Mouse (Mus musculus) kidney, postnatal 4 days (tissue): ENCODE results near the gene Hsf4.

ENCODE experiments used
- DNase-seq, 2 experiments: peaks; one replicate each; pipeline ENCODE4 v3.0.0; 2021; ENCODE audit warnings: mixed read lengths in 2 of 2

The Hsf4 gene

DNA sequence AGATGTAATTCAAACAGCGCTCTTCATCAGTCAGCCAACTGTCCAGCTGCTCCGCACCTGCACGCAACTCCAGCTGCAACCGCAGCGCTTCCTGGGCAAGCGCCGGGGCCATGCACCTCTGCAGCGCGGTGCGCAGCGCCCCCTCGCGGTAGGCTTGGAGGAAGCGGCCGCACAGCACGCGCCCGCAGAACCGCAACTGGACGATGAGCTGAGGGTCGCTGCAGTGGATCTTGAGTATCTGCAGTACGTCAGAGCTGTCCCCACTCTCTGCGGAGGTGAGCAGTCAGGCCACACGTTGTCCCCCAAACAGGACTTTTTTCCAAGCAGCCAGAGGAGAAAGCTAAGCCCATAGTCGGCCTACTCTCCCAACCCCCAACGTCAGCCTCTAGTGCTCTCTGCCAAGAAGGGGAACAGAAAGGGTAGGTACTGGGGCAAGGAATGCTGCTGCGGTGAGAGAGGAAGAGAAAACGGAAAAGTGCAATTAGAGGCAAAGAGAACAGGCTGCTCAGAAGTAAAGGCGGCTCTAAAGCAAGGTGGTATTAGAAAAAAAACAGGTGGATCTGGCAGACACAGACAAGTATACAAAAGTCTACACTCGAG lies 9.8 kb upstream of the Hsf4 start:
- DNase-seq = peak; percentile 87 to 89

DNA sequence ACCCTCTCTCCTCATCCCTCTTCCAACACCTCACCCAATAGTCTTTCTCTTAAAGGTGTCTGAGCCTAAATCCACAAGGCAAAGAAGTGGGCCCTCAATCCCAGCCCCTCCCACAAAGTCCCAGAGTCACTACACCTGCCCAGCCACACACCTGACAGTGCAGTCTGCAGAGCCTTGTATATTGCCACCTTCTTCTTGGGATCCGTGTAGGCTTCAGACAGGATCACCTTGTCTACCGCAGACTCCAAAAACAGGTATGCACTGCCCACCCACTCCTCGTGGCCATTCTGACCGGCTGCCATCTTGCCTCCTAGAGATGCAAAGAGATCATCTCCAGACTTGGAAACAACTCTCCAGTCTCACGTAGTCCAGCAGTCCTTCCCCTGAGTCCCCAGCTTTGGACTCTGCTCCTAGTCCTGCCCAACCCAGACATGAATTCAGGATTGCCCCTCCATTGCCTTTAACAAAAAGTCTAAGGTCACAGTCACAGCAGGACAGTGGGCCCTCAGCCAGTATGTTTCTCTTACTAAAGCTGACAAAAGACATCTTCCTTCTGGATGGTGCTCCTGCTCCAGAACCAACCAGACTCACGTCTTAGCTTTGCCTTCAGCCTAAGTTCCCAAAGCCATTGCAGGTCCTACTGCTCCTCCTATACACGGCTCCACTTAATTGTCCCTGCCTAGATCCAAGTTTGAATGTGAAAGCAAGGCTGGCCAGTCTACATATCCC lies 9.1 kb upstream of the Hsf4 start:
- DNase-seq = no peak

DNA sequence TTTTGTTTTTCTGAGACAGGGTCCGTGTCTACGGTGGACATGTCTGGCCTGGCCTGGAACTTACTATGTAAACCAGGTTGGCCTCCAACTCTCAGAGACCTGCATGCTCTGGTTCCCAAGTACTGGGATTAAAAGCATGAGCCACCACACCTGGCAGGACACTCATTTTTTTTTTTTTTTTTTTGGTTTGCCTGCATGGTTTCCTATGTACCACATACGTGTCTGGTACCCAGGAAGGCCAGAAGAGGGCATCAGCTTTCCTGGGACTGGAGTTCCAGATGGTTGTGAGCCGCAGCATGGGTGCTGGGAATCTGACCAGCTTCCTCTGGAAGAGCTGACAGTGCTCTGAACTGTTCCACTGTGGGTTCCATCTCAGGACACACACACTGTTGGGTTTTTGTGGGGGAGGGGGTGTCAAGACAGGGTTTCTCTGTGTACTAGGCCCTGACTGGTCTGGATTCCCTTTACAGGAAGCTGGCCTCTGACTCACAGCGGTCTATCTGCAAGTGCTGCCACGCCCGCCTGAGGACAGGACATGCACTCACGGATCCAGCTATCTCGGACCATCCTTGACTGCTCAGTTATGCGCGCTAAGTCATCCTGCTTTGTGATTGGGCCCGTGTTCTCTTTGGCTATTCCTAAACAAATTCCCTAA lies 8.1 kb upstream of the Hsf4 start:
- no peak for DNase-seq

DNA sequence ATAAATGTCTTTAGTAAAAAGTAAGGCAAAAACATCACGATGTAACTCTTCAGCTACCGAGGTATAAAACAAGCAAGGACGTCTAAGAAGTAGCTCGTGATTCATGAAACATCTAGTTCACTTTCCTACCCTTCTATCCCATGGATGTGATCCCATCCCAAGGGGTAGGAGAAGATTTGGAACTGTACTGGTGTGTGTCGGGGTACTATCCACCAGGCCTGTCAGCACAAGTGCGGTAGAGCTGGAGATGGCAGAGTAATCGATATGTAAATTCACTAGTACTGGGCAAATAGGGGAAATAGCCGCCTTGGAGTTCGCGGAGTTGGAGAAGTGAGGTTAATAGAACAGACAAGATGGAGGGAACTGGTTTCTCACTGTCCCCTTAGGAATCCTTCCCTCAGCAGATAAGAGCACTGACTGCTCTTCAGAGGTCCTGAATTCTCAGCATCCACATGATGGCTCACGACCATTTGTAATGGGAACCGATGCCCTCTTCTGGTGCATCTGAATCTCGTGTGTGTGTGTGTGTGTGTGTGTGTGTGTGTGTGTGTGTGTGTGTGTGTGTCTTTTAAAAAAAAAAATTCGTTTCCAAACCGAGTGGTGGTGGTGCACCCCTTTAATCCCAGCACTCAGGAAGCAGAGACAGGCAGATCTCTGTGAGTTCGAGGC lies 6.2 kb upstream of the Hsf4 start:
- DNase-seq = no peak

DNA sequence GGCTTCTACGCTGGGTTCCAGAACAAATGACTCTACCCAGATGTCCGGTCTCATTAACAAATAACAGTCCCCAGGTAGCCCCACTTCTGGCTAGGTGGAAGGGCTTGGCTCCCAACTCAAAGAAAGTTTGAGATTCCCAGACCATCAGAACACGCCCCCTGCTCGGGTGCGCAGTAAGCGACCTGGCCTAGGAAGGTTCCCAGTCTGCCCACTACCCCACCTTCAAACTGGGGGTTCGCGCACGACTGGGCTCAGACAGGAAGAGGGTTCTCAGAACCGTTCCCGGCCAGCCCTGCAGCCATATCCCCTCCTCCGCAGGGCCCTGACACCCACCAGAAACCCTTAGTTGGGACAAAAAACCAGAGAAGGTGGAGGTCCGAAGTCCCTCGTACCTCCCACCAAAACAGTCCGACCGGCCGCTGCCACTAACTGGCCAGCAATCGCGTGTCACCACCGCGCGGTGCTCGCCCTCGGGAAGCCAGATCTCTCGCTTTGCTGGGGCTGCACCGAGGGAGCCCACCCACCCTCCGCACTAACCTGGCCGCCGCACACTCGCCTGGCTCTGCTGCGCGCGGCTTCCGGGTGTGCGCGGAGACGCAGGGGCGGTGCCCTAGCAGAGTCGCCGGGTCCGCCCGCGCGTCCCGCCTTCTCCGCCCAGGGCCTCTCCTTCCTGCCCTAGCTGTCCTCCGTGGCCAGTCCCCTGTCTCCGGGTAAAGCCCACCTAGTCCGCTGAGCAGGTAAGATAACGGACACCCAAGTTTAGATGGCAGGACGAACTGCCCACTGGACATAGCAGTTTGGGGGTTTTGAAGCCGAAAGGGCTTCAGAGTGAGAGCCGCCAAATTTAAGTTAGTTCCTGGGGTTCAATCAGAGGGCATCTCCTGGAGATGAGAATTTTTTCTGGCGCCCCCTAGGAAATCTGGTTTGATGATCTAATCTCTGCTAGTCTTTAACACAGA lies 5.3 kb upstream of the Hsf4 start, which contains the start of the genes Tradd and Fbxl8:
Tradd (minus strand) TSS at position 586 of the 959 bp plus-strand sequence.
Fbxl8 (plus strand) TSS at position 625 of the 959 bp plus-strand sequence.
- DNase-seq = peak; percentile 81 to 86

DNA sequence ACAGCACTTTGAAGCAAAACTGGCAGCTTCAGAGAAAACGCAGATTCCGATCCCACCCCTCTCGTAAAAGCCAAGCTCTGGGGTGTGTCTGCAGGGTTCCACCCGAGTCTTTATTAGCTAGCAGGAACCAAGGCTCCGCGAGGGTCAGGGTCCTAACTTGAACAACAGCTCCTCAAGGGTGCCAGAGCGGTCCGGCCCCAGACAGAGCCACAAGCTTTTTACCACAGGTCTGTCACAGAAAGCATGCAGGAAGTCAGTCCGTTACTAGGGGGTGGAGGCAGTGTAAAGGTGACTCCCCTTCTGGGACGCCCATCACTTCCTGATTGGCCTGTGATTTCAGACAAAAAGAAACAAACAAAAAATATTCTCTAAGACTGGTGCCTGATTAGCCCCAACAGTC lies 4.5 kb upstream of the Hsf4 start:
- DNase-seq = peak in 1 of 2 experiments; percentile 38

DNA sequence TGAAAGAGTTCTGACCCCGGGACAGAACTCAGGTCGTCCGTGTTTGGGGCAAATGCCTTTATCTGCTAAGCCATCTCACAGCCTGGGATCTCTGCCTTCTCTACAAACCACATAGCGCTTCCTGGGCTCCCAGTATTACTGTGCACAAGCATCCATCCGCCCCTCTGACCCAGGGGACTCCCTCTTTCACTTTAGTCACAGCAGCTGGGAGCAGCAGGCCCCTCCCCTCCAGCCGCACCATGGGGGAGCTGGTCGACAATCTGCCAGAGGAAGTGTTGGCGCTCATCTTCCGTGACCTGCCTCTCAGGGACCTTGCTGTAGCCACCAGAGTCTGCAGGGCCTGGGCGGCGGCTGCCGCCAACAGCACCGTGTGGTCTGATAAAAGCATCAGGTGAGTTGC lies 2.8 kb upstream of the Hsf4 start:
- DNase-seq = no peak

DNA sequence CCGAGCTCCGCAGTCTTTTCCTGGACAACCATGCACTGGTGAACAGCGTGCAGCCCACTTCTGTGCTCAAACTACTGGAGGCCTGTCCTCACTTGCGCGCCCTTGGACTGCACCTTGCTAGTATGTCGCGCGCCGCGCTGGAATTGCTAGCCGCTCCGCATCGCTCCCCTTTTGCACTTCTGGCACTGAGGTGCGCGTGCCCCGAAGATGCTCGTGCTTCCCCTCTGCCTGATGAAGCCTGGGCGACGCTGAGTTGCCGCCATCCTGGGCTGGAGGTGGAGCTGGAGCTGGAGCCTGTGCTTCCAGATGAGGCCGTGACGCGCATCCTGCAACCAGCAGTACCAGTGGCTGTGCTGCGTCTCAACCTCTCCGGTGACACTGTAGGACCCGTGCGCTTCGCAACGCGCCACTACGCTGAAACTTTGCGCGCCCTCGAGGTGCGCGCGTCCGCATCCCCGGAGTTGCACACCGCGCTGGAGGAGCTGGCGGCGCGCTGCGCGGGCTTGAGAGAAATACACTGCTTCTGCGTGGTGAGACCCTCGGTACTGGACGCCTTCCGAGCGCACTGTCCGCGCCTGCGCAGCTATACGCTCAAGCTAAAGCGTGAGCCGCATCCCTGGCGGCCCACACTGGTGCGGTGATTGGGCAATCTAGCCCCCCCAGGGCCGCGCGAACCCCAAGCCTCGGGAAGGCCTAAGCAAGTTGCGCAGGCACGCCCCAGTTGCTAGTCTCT lies 1.1 kb upstream of the Hsf4 start:
- DNase-seq = peak; percentile 66 to 77

DNA sequence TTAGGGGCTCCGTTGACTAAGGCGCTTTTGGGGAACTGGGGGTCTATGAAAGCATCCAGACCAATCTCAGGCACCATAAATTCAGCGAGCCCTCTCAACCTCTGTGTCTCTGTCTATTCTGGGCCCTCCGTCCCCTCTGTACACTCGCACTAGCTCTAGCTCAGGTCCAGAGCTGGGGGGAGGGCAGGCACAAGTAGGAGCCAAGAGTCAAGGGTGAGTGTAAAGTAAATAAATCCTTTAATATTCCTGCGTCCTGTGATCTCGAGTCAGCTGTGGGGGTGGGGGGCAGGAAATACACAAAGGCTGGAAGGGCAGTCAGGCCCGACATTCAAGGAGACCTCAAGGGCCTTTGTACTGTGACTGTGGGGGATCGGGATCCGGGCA lies 534 bp upstream of the Hsf4 start:
- DNase-seq = peak; percentile 29 to 59

DNA sequence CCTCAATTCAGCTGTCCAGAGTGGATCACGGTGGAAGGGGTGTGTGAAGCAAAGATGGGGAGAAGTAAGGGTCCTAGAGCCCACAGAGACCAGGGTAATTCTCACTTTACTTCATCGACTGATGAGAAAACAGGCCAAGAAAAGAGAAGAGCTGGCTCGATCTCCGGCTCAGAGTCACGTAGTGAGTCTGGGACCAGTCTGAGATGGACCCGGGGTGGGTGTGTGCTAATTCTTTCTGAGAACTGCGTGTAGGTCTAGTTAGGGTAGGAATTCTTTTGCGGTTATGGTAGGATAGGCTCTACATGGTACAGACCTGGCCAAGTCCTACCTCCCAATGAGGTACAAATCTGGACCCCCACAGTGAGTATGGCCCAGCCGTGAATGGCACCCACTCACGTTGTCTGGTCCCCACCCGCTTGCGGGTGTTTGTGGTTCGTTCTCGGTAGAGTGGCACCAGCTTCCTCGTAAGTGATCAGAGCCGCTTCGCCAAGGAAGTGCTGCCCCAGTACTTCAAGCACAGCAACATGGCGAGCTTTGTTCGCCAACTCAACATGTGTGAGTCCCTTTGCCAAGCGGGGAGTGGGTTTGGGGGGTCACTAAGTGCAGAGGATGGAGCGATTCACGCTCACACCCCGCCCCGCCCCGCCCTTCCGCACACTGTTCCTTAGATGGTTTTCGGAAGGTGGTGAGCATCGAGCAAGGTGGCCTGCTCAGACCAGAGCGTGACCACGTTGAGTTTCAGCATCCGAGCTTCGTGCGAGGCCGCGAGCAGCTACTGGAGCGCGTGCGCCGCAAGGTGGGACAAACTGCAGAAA lies 707 bp downstream of the Hsf4 start:
- no peak for DNase-seq

DNA sequence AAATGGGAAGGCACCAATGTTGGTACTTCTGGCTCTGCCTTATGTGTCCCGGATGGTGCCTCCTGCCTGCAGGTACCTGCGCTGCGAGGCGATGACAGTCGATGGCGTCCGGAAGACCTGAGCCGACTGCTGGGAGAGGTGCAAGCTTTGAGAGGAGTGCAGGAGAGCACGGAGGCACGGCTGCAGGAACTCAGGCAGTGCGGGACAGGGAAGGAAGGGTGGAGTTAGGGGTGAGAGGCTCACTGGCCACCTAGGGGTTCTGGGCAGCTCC lies 1.2 kb downstream of the Hsf4 start:
- DNase-seq = no peak

DNA sequence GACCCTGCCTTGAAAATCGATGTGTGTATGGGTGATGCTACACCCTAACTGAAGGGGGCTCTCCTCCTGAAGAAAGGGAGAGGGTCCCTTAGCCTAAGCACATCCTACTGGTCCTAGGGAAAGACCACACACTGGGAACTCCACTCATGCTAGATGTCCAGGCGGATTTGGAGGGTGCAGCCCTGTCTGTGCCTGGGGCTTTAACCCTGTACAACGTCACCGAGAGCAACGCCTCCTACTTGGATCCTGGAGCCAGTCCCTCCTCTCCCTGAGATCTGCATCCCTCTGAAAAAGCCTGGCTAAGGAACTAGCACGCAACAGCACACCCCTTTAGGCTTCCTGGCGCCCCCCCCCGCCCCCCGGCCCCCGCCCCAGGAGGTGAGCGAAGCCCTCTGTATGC lies 5.8 kb downstream of the Hsf4 start:
- DNase-seq = no peak

DNA sequence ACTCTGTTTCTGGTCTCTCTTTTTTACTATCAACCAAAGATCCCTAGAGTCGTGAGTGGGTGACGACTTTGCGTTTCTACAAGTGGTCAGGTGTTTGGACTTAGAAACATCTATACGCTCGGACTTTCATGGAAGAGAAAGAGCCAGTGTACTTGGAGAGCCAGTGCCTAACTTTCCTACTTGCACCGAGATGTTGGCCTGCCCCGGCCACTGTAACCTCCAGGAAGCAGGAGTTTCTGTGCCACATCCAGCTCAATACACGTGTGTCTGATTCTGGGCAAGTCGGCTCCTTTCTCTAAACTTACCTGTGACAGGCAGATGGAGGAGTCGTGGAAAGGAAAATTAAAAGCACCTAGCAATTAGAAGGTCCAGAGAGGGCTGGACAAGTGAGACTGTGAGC lies 6.2 kb downstream of the Hsf4 start, which contains the start of gene Nol3:
Nol3 (plus strand) TSS at position 301 of the 400 bp plus-strand sequence.
- no peak for DNase-seq

DNA sequence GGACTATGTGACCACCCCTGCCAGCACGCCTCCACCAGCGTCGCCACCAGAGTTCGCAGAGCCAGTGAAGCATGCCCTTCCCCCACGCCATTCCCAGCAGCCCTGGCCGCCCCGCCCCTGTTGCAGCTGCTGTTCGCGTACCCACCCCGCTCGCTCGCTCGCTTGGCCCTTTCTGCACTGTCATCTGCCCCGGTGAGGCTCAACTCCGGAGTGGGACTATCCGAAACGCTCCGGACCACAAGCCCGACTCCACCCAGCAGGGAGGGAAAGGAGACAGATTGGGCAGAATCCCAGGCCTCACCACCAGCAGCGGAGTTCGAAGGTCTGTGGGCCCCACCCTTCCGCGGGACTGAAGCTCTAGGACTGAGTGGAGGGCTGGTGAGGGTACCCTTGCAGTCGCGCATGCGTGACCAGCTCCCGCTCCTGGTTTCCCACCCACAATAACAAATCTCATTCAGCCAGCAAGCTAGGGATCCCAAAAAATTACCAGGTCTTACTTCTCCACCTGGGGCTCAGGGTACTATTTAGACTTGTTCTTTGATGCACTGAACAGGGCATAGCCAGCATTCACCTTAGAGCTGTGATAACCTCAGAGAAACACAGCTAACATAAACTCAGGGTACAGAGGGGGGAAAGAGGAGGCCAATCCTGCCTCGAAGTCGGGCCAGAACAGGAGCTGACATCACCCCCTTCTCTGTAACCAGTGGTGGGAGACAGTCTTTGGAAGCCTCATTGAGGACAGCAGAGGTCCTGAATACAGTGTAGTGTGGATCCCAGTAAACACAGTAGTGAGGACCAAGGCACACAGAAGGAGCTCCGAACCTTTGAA lies 6.9 kb downstream of the Hsf4 start:
- peak; percentile 73 to 78 for DNase-seq

DNA sequence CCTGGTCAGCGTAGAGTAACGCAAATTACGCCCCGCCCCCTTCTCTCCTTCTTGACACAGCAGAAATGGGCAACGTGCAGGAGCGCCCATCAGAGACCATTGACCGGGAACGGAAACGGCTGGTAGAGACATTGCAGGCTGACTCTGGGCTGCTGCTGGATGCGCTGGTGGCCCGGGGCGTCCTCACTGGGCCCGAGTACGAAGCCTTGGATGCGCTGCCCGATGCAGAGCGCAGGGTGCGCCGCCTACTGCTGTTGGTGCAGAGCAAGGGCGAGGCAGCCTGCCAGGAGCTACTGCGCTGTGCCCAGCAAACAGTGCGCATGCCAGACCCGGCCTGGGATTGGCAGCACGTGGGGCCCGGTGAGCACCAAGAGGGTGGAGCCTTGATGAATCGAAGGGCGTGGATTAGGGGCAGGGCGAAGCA lies 9.3 kb downstream of the Hsf4 start:
- DNase-seq = peak; percentile 66 to 80

DNA sequence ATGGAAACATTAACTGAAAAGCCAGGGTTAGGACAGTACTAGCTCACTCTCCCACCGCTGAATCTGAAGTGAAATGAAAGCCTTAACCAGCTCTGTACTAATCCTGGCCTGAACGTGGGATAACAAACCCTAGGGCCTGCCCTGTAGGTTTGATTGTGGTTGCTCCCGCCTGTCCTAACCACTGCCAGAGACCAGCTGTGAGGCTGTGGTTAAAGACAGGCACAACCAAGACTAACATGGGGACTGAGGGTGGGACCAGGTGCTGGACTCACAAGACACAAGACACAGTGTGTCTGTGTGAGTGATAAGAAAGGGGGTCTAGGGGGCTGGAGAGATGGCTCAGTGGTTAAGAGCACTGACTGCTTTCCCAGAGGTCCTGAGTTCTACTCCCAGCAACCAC lies 11.0 kb downstream of the Hsf4 start:
- DNase-seq = no peak

DNA sequence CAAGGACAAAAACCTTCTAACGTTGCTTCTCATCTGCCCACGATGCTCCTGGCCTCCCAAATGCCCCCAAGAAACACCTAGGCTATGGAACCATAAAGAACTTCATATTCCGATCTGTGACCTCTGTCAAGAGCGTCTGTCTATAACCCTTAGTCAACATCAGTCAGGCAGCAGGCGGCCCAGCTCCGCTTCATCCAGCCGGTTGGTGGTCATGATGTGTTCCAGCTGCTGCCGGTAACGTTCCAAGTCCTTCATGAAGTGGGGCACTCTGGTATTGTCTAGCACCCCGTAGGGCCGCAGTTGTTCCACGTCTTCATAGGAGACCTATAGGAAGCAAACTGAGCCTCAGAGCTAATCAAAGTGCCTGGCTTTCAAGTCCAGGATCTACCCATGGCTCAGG lies 12.2 kb downstream of the Hsf4 start:
- DNase-seq = no peak

DNA sequence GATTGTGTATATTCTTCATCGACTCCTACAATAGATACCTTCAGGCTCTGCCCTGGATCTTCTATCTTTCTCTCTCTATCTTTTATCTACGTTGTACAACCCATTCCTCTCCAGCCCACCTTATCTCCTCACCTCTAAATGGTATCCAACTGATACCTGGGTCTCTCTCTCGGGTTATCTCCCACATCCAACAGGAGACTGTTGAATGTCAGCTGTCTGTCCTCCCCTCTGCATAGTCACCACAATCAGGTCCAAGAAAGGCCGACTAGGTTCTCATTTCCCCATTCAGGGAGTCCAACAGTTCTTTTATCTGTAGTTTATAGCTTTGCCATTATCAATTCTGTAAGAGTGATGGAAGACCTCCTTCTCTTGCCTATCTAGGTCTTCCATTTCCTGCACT lies 12.6 kb downstream of the Hsf4 start:
- DNase-seq = no peak

DNA sequence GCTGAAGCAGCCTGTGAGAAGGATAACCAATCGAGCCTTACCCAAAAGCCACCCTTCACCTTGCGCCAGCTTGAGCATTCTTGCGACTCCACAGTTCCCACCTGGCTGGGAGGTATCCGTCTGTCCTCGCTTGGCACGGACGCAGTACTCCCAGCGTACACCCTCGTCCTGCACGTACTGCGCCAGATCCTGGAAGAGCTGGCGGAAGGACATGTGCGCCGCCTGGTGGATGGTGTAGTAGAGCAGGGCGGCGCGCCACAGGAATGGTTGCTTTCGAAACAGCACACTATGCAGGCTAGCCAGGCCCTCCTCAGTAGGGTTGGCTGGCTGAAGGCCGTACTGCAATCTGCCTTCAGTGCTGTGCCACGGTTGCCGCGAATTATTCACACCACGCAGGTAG lies 13.5 kb downstream of the Hsf4 start:
- DNase-seq = peak; percentile 66 to 74

DNA sequence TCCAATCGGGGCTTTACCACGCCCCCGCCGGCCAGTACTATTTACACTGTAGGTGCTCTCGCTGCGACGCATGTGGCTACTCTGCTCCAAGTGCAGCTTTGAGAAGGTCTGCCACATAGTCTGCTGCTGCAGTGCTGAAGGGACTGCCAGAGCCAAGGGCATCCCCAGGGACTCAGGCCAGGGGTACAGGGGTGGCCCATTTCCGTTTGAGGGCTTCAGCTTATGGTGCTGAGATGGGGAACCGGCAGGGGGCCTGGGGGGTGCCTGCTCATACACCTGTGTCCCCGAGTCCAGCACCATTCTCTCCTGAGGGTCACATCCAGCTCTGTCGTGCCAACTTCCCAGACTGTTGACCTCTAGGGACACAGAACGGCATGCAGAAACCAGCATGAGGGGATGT lies 15.9 kb downstream of the Hsf4 start:
- no peak for DNase-seq
